ENCODE assay signal across 11 mouse cellular contexts in the genomic region with DNA sequence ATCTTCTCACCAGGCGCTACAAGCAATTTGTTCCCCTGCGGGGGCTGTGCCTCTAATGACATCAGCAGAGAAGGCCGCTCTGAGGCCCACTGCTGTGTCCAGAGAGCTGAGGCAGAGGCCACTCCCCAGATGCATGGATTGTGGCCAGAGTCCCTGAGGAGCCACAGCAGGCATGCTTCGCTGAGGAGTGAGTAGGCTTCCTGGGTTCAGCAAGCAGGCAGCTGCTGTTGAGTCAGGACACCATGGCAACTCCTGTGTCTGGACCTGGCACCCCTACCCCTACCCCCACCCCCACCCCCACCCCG.
DNase-seq lines count a peak whose midpoint lies in the region; ATAC-seq and TF ChIP-seq lines count a peak whose summit lies in the region.
"Had no signal": no experiment of that assay in that cellular context is flagged by ENCODE, and none has a peak within 500 bp of the region (broad histone marks: within the 10 kb centered on the region; RNA-seq: fewer than 3 reads in every experiment).

No protein-coding gene starts in this region.

- DNase-seq in adrenal gland, postnatal 10 days = peak; percentile 11
- DNase-seq in adrenal gland, adult 18-20 months (ENCODE audit: low spot score in 2 of 2) = no peak
- peak; percentile 44 for DNase-seq in retina, postnatal 1 day
- no peak for DNase-seq in retina, embryonic 14.5 days (ENCODE audit: low spot score)
- no peak for DNase-seq in natural killer cell, adult 2 months (ENCODE audit: low spot score in 2 of 2)
- DNase-seq: layer of hippocampus, adult 9-11 months had no signal

- H3K9ac ChIP-seq in intestine, embryonic 16.5 days (ENCODE audit: low read depth, low read length) = no peak overlapping the region
- no peak overlapping the region for H3K9ac ChIP-seq in intestine, postnatal 0 days (ENCODE audit: low read depth, low read length)
- H3K9ac ChIP-seq in stomach, embryonic 16.5 days (ENCODE audit: low read length) = no peak overlapping the region

- WGBS in intestine, embryonic 16.5 days = 64% methylated on average over 5 of the region's 5 CpGs
- WGBS in intestine, postnatal 0 days = 65% methylated on average over 5 of the region's 5 CpGs
- WGBS in stomach, embryonic 16.5 days = 49% methylated on average over 5 of the region's 5 CpGs

- TF ChIP-seq CTCF in intestine, postnatal 0 days (IDR thresholded peaks at IDR 0.05; ENCODE audit: low read depth) = no peak

- ATAC-seq in intestine, embryonic 16.5 days = peak; percentile 38; the same call in 1 of the 2 replicates
- ATAC-seq in intestine, postnatal 0 days = no peak
- ATAC-seq in stomach, embryonic 16.5 days (ENCODE audit: insufficient read depth, low FRiP score) = peak; percentile 59; the same call in 1 of the 2 replicates
- ATAC-seq: Patski had no signal

- no peaks in the 10 kb centered on the region for H3K27me3 ChIP-seq in intestine, embryonic 16.5 days (replicated peaks; ENCODE audit: control insufficient read depth, insufficient read depth, low read length)
- no peaks in the 10 kb centered on the region for H3K27me3 ChIP-seq in intestine, postnatal 0 days (replicated peaks; ENCODE audit: control insufficient read depth, insufficient read depth, low read length)
- H3K27me3 ChIP-seq in stomach, embryonic 16.5 days (ENCODE audit: control insufficient read depth, insufficient read depth, low read length) = no peaks in the 10 kb centered on the region

- H3K4me2 ChIP-seq in intestine, embryonic 16.5 days (ENCODE audit: low read depth, low read length) = no peak overlapping the region
- no peak overlapping the region for H3K4me2 ChIP-seq in intestine, postnatal 0 days (replicated peaks; ENCODE audit: low read depth)
- no peak overlapping the region for H3K4me2 ChIP-seq in stomach, embryonic 16.5 days (ENCODE audit: low read depth, low read length)
- H3K4me2 ChIP-seq: liver, embryonic 11.5 days had no signal

- no peak overlapping the region for H3K27ac ChIP-seq in intestine, embryonic 16.5 days (ENCODE audit: low read length)
- H3K27ac ChIP-seq in intestine, postnatal 0 days (ENCODE audit: low read depth, low read length) = no peak overlapping the region
- H3K27ac ChIP-seq in stomach, embryonic 16.5 days (ENCODE audit: low read length) = peak overlapping the region; percentile 66; the same call in 1 of the 2 replicates

- H3K4me3 ChIP-seq in intestine, embryonic 16.5 days (ENCODE audit: low read length) = no peak overlapping the region
- no peak overlapping the region for H3K4me3 ChIP-seq in intestine, postnatal 0 days (ENCODE audit: low read depth, low read length)
- no peak overlapping the region for H3K4me3 ChIP-seq in stomach, embryonic 16.5 days (replicated peaks; ENCODE audit: low read length)

- H3K9me3 ChIP-seq in intestine, embryonic 16.5 days (ENCODE audit: control insufficient read depth, low read length) = no peaks in the 10 kb centered on the region
- no peaks in the 10 kb centered on the region for H3K9me3 ChIP-seq in intestine, postnatal 0 days (ENCODE audit: control insufficient read depth)
- no peaks in the 10 kb centered on the region for H3K9me3 ChIP-seq in stomach, embryonic 16.5 days (replicated peaks; ENCODE audit: control insufficient read depth, low read length)

- no peaks in the 10 kb centered on the region for H3K36me3 ChIP-seq in intestine, embryonic 16.5 days (ENCODE audit: control insufficient read depth, insufficient read depth, low read length)
- no peaks in the 10 kb centered on the region for H3K36me3 ChIP-seq in intestine, postnatal 0 days (ENCODE audit: control insufficient read depth, insufficient read depth)
- H3K36me3 ChIP-seq in stomach, embryonic 16.5 days (ENCODE audit: control insufficient read depth, insufficient read depth, low read length) = no peaks in the 10 kb centered on the region

- 0 out of 2 replicates have a peak, but pooled peaks cover 3% of the 10 kb centered on the region for H3K4me1 ChIP-seq in intestine, embryonic 16.5 days (ENCODE audit: control insufficient read depth, insufficient read depth, low read length)
- H3K4me1 ChIP-seq in intestine, postnatal 0 days (replicated peaks; ENCODE audit: control insufficient read depth, insufficient read depth, low read length) = no peaks in the 10 kb centered on the region
- 0 out of 2 replicates have a peak, but pooled peaks cover 2% of the 10 kb centered on the region for H3K4me1 ChIP-seq in stomach, embryonic 16.5 days (ENCODE audit: control insufficient read depth, insufficient read depth, low read length)

Comparison
In these comparisons a context has a peak if more than half of its experiments do, and no peak if none do; other contexts are left out.
1. DNase-seq: peak in adrenal gland, postnatal 10 days (single experiment) and retina, postnatal 1 day (single experiment); none in adrenal gland, adult 18-20 months (0 of 2), retina, embryonic 14.5 days (single experiment) and natural killer cell, adult 2 months (0 of 2).